Mouse (Mus musculus): ENCODE data around the gene Exoc3l2.

Exoc3l2 gene

GRCm38 (mm10) chr7:19457414-19458071 lies 5.6 kb upstream of the Exoc3l2 start:
- DNase-seq = no peak

GRCm38 (mm10) chr7:19458072-19458486 lies 5.1 kb upstream of the Exoc3l2 start:
- peak; percentile 68 for DNase-seq

GRCm38 (mm10) chr7:19458591-19459111 lies 4.5 kb upstream of the Exoc3l2 start, which contains the start of gene Mark4:
Gene Mark4 (minus strand): TSS chr7:19458821.
- peak; percentile 77 for DNase-seq

- DNase-seq = no peak
Observed at GRCm38 (mm10) chr7:19459144-19459870, 3.8 kb upstream of the Exoc3l2 start.

- no peak for DNase-seq
Observed at GRCm38 (mm10) chr7:19460500-19460899, 2.6 kb upstream of the Exoc3l2 start.

GRCm38 (mm10) chr7:19461488-19461887 lies 1.6 kb upstream of the Exoc3l2 start:
- DNase-seq = peak; percentile 79

GRCm38 (mm10) chr7:19462443-19462842 lies 688 bp upstream of the Exoc3l2 start:
- DNase-seq = no peak

GRCm38 (mm10) chr7:19464367-19465307 lies 1.5 kb downstream of the Exoc3l2 start:
- DNase-seq = no peak

- DNase-seq = no peak
Observed at GRCm38 (mm10) chr7:19466602-19467145, 3.5 kb downstream of the Exoc3l2 start.

- no peak for DNase-seq
Observed at GRCm38 (mm10) chr7:19467638-19468037, 4.5 kb downstream of the Exoc3l2 start.

GRCm38 (mm10) chr7:19468279-19468678 lies 5.1 kb downstream of the Exoc3l2 start:
- DNase-seq = no peak

- DNase-seq = no peak
Observed at GRCm38 (mm10) chr7:19469404-19469803, 6.3 kb downstream of the Exoc3l2 start.

- no peak for DNase-seq
Observed at GRCm38 (mm10) chr7:19470308-19470707, 7.2 kb downstream of the Exoc3l2 start.

GRCm38 (mm10) chr7:19472403-19472802 lies 9.3 kb downstream of the Exoc3l2 start:
- DNase-seq = no peak

- peak; percentile 87 for DNase-seq
Observed at GRCm38 (mm10) chr7:19473875-19474443, 10.8 kb downstream of the Exoc3l2 start.

GRCm38 (mm10) chr7:19477084-19477483 lies 14.0 kb downstream of the Exoc3l2 start:
- no peak for DNase-seq

GRCm38 (mm10) chr7:19477624-19478384 lies 14.7 kb downstream of the Exoc3l2 start:
- no peak for DNase-seq

- DNase-seq = no peak
Observed at GRCm38 (mm10) chr7:19483281-19483680, 20.1 kb downstream of the Exoc3l2 start.

- DNase-seq = no peak
Observed at GRCm38 (mm10) chr7:19485488-19485887, 22.4 kb downstream of the Exoc3l2 start.

- DNase-seq = no peak
Observed at GRCm38 (mm10) chr7:19486549-19486948, 23.4 kb downstream of the Exoc3l2 start.

- DNase-seq = peak; percentile 34
Observed at GRCm38 (mm10) chr7:19489525-19489924, 26.4 kb downstream of the Exoc3l2 start.

Data from right cerebral cortex, postnatal 14 days (tissue).